Mouse (Mus musculus): Measurements from ENCODE around the gene Cd300ld4. TPM values are rescaled to one million over a fixed set of nuclear protein-coding genes. Genes with fewer than 3 reads are reported as not detected.

Gene Cd300ld4
- polyA plus RNA-seq, 1 experiment from 2014 or later, result not detected

- Histone ChIP-seq H3K4me3 (ENCODE audit: low read depth, low read length) (no peak within 1 kb of the TSS), H3K4me1 (ENCODE audit: insufficient read depth, low read depth, low read length) (no peaks in the 10 kb centered on the region), H3K4me2 (replicated peaks; ENCODE audit: low read depth, low read length) (no peak within 1 kb of the TSS), H3K36me3 (ENCODE audit: insufficient read depth, low read length) (no peaks in the 10 kb centered on the region), H3K27ac (ENCODE audit: low read length) (no peak within 1 kb of the TSS), H3K9me3 (ENCODE audit: low read length) (no peaks in the 10 kb centered on the region), H3K9ac (replicated peaks; ENCODE audit: low read depth) (no peak within 1 kb of the TSS), H3K27me3 (replicated peaks; ENCODE audit: insufficient read depth, low read length) (no peaks in the 10 kb centered on the region)
- peak; percentile 22 for DNase-seq (ENCODE audit: low spot score)
- 62% methylated on average over 4 of the region's 4 CpGs for WGBS
- ATAC-seq, result no peak
- TF ChIP-seq CTCF (IDR thresholded peaks at IDR 0.05), result no peak
- no peak for TF ChIP-seq EP300 (IDR thresholded peaks at IDR 0.05)
Measured at GRCm38 (mm10) chr11:114989793-114990192, 37.0 kb downstream of the Cd300ld4 start, which contains the start of gene Cd300ld. Gene Cd300ld (minus strand): TSS chr11:114989922.

GRCm38 (mm10) chr11:114981866-114982265, 44.9 kb downstream of the Cd300ld4 start:
- no peak for ATAC-seq
- Histone ChIP-seq H3K4me2 (replicated peaks; ENCODE audit: low read depth, low read length) (no peak overlapping the region), H3K36me3 (ENCODE audit: insufficient read depth, low read length) (no peaks in the 10 kb centered on the region), H3K4me1 (ENCODE audit: insufficient read depth, low read depth, low read length) (no peaks in the 10 kb centered on the region), H3K27me3 (replicated peaks; ENCODE audit: insufficient read depth, low read length) (no peaks in the 10 kb centered on the region), H3K9me3 (ENCODE audit: low read length) (no peaks in the 10 kb centered on the region), H3K9ac (replicated peaks; ENCODE audit: low read depth) (no peak overlapping the region), H3K4me3 (ENCODE audit: low read depth, low read length) (no peak overlapping the region), H3K27ac (ENCODE audit: low read length) (no peak overlapping the region)
- DNase-seq (ENCODE audit: low spot score), result no peak
- TF ChIP-seq EP300 (IDR thresholded peaks at IDR 0.05), result no peak
- no peak for TF ChIP-seq CTCF (IDR thresholded peaks at IDR 0.05)
- WGBS, result 69% methylated on average over 4 of the region's 4 CpGs

- no peak for TF ChIP-seq EP300 (IDR thresholded peaks at IDR 0.05)
- no peak for TF ChIP-seq CTCF (IDR thresholded peaks at IDR 0.05)
- no peak overlapping the region for H3K4me3 ChIP-seq (ENCODE audit: low read depth, low read length)
- H3K9me3 ChIP-seq (ENCODE audit: low read length), result no peaks in the 10 kb centered on the region
- 68% methylated on average over 10 of the region's 10 CpGs for WGBS
- no peak for ATAC-seq
- no peak for DNase-seq (ENCODE audit: low spot score)
- H3K9ac ChIP-seq (replicated peaks; ENCODE audit: low read depth), result no peak overlapping the region
- H3K27me3 ChIP-seq (replicated peaks; ENCODE audit: insufficient read depth, low read length), result no peaks in the 10 kb centered on the region
- H3K4me2 ChIP-seq (replicated peaks; ENCODE audit: low read depth, low read length), result no peak overlapping the region
- no peaks in the 10 kb centered on the region for H3K4me1 ChIP-seq (ENCODE audit: insufficient read depth, low read depth, low read length)
- no peaks in the 10 kb centered on the region for H3K36me3 ChIP-seq (ENCODE audit: insufficient read depth, low read length)
- H3K27ac ChIP-seq (ENCODE audit: low read length), result no peak overlapping the region
Measured at GRCm38 (mm10) chr11:114972726-114973125, 54.1 kb downstream of the Cd300ld4 start.

Other genes starting within 250 kb of the Cd300ld4 start
- 0.15 and 0.20 TPM in 2 replicates for gene Btbd17, start 231.1 kb downstream of the Cd300ld4 start, polyA plus RNA-seq (2015; fragmentation: Nextera tagmentation; extraction: Ambion mirVana)
- gene Gpr142, start 228.1 kb downstream of the Cd300ld4 start, polyA plus RNA-seq (2015; fragmentation: Nextera tagmentation; extraction: Ambion mirVana), result not detected in 2 replicates
- 10.4 and 11.1 TPM in 2 replicates for gene Gprc5c, start 175.9 kb downstream of the Cd300ld4 start, polyA plus RNA-seq (2015; fragmentation: Nextera tagmentation; extraction: Ambion mirVana)
- 4.6 and 5.9 TPM in 2 replicates for gene Cd300a, start 137.0 kb downstream of the Cd300ld4 start, polyA plus RNA-seq (2015; fragmentation: Nextera tagmentation; extraction: Ambion mirVana)
- 1.5 and 2.0 TPM in 2 replicates for gene Cd300lb, start 92.6 kb downstream of the Cd300ld4 start, polyA plus RNA-seq (2015; fragmentation: Nextera tagmentation; extraction: Ambion mirVana)
- 0.19 and 0.31 TPM in 2 replicates for gene Cd300c, start 57.9 kb downstream of the Cd300ld4 start, polyA plus RNA-seq (2015; fragmentation: Nextera tagmentation; extraction: Ambion mirVana)
- gene Cd300ld, start 37.1 kb downstream of the Cd300ld4 start, polyA plus RNA-seq (2015; fragmentation: Nextera tagmentation; extraction: Ambion mirVana), result 0.92 and 1.0 TPM in 2 replicates
- gene Cd300c2, start 25.1 kb downstream of the Cd300ld4 start, polyA plus RNA-seq (2015; fragmentation: Nextera tagmentation; extraction: Ambion mirVana), result 12.4 and 15.7 TPM in 2 replicates
- gene Cd300ld2, start 10.8 kb downstream of the Cd300ld4 start, polyA plus RNA-seq (2015; fragmentation: Nextera tagmentation; extraction: Ambion mirVana), result 0.44 TPM in 1 of 2 replicates, not detected in the other
- not detected in 2 replicates for gene Cd300ld5, start 10.8 kb upstream of the Cd300ld4 start, polyA plus RNA-seq (2015; fragmentation: Nextera tagmentation; extraction: Ambion mirVana)
- not detected in 2 replicates for gene Cd300ld3, start 21.4 kb upstream of the Cd300ld4 start, polyA plus RNA-seq (2015; fragmentation: Nextera tagmentation; extraction: Ambion mirVana)
- 0.21 and 0.31 TPM in 2 replicates for gene Cd300e, start 35.2 kb upstream of the Cd300ld4 start, polyA plus RNA-seq (2015; fragmentation: Nextera tagmentation; extraction: Ambion mirVana)
- gene Rab37, start 64.4 kb upstream of the Cd300ld4 start, polyA plus RNA-seq (2015; fragmentation: Nextera tagmentation; extraction: Ambion mirVana), result 0.56 and 0.85 TPM in 2 replicates
- 12.7 and 13.1 TPM in 2 replicates for gene Cd300lf, start 107.0 kb upstream of the Cd300ld4 start, polyA plus RNA-seq (2015; fragmentation: Nextera tagmentation; extraction: Ambion mirVana)
- gene Slc9a3r1, start 136.3 kb upstream of the Cd300ld4 start, polyA plus RNA-seq (2015; fragmentation: Nextera tagmentation; extraction: Ambion mirVana), result 56.9 and 71.2 TPM in 2 replicates
- 9.6 and 10.5 TPM in 2 replicates for gene Tmem104, start 160.5 kb upstream of the Cd300ld4 start, polyA plus RNA-seq (2015; fragmentation: Nextera tagmentation; extraction: Ambion mirVana)
- 30.3 and 30.8 TPM in 2 replicates for gene Nat9, start 160.8 kb upstream of the Cd300ld4 start, polyA plus RNA-seq (2015; fragmentation: Nextera tagmentation; extraction: Ambion mirVana)
- 0.11 TPM in 2 replicates for gene Grin2c, start 240.2 kb upstream of the Cd300ld4 start, polyA plus RNA-seq (2015; fragmentation: Nextera tagmentation; extraction: Ambion mirVana)